Mouse (Mus musculus) ES-Bruce4 (cell line): ENCODE results near the gene Hsd17b3.

Experiments
- CTCF ChIP-seq: IDR thresholded peaks from one replicate; pipeline ENCODE4 v1.8.1; 2011; ENCODE audit warnings: low read depth, low read length
- POLR2A ChIP-seq: IDR thresholded peaks from one replicate; pipeline ENCODE4 v1.8.1; 2011; ENCODE audit warnings: low read length; ENCODE audit not compliant: insufficient read depth

- TF ChIP-seq CTCF (no peak), POLR2A (no peak)
Observed at GRCm38 (mm10) chr13:64035036-64035435, 54.0 kb downstream of the Hsd17b3 start.
